8 mouse cellular contexts compared by ENCODE assay signal in genomic region chr1:85735463-85736123, GRCm38 (mm10). TPM values are rescaled to one million over a fixed set of nuclear protein-coding genes. Genes with fewer than 3 reads are reported as not detected.
DNase-seq lines count a peak whose midpoint lies in the region; ATAC-seq and TF ChIP-seq lines count a peak whose summit lies in the region.

No protein-coding gene starts in this region.

- TF ChIP-seq POLR2A in kidney, adult 2 months (IDR thresholded peaks at IDR 0.05; ENCODE audit: low read depth, low read length): no peak

- H3K4me1 ChIP-seq in kidney, adult 2 months (ENCODE audit: control insufficient read depth, insufficient read depth, low read length): no peaks in the 10 kb centered on the region
- no peaks in the 10 kb centered on the region for H3K4me1 ChIP-seq in stomach, embryonic 16.5 days (ENCODE audit: control insufficient read depth, insufficient read depth, low read length)

- H3K27me3 ChIP-seq in kidney, adult 2 months (replicated peaks; ENCODE audit: control insufficient read depth, insufficient read depth, low read length): no peaks in the 10 kb centered on the region
- no peaks in the 10 kb centered on the region for H3K27me3 ChIP-seq in stomach, embryonic 16.5 days (ENCODE audit: control insufficient read depth, insufficient read depth, low read length)

- ATAC-seq in granulocyte monocyte progenitor cell, adult 5-6 weeks (replicated peaks; ENCODE audit: poor library complexity, severe bottlenecking): peak; percentile 66
- 0 out of 2 replicates have a peak, but pooled peaks have one; percentile 40 for ATAC-seq in stomach, embryonic 16.5 days (ENCODE audit: insufficient read depth, low FRiP score)

- H3K27ac ChIP-seq in kidney, adult 2 months (ENCODE audit: insufficient read depth, low read depth, low read length): peak overlapping the region; percentile 18; the same call in 1 of the 2 replicates
- no peak overlapping the region; the same call in 1 of the 2 replicates for H3K27ac ChIP-seq in stomach, embryonic 16.5 days (ENCODE audit: low read length)

- H3K4me2 ChIP-seq in stomach, embryonic 16.5 days (ENCODE audit: low read depth, low read length): no peak overlapping the region

- no peaks in the 10 kb centered on the region for H3K36me3 ChIP-seq in kidney, adult 2 months (ENCODE audit: control insufficient read depth, insufficient read depth, low read length)
- H3K36me3 ChIP-seq in stomach, embryonic 16.5 days (ENCODE audit: control insufficient read depth, insufficient read depth, low read length): no peaks in the 10 kb centered on the region

- DNase-seq in 416B (ENCODE audit: low read depth) (peak; percentile 97), MN1 (ENCODE audit: low spot score) (peak; percentile 70)
- DNase-seq in kidney, adult 2 months: peak; percentile 47
- peak; percentile 35 for DNase-seq in lung, postnatal 14 days
- DNase-seq in left cerebral cortex, adult 8-10 months (ENCODE audit: low spot score in 2 of 2): no peak
- no peak for DNase-seq in ovary, postnatal 14 days (ENCODE audit: low spot score)

- WGBS in kidney, adult 2 months: 65% methylated on average over 13 of the region's 13 CpGs
- WGBS in stomach, embryonic 16.5 days: 61% methylated on average over 13 of the region's 13 CpGs

- no peak for TF ChIP-seq CTCF in kidney, adult 2 months (conservative IDR thresholded peaks at IDR 0.05; ENCODE audit: insufficient read depth, insufficient read length, low read depth, low read length)

- peak overlapping the region; percentile 12; the same call in 1 of the 2 replicates for H3K4me3 ChIP-seq in kidney, adult 2 months (ENCODE audit: insufficient read depth, low read depth, low read length)
- peak overlapping the region; percentile 40 for H3K4me3 ChIP-seq in stomach, embryonic 16.5 days (replicated peaks; ENCODE audit: low read length)

- no peaks in the 10 kb centered on the region for H3K9me3 ChIP-seq in stomach, embryonic 16.5 days (replicated peaks; ENCODE audit: control insufficient read depth, low read length)

- no peak overlapping the region for H3K9ac ChIP-seq in stomach, embryonic 16.5 days (ENCODE audit: low read length)

RNA-seq across cellular contexts. Expression of gene A630001G21Rik, which starts 42.9 kb away (rescaled TPM):
- 105 and 129 TPM in 2 replicates for total RNA-seq in granulocyte monocyte progenitor cell, adult 5-6 weeks (2014; fragmentation: Nextera tagmentation)
- 77.1 and 79.8 TPM in 2 replicates for total RNA-seq in granulocyte monocyte progenitor cell, adult 5-6 weeks (2017)
- 1.2 and 2.5 TPM in 2 replicates for polyA plus RNA-seq in kidney, adult 2 months (2012; rRNA removed)
- polyA plus RNA-seq in stomach, embryonic 16.5 days (2015; fragmentation: Nextera tagmentation; extraction: Ambion mirVana): 1.0 and 1.3 TPM in 2 replicates
- total RNA-seq in left cerebral cortex, adult 8-10 months (2022): 1 to 10 TPM in 2 of 4 experiments, under 1 TPM in 2; 0.72 to 1.2 (median 0.97) TPM

RNA-seq across cellular contexts. Expression of gene Cab39, which starts 57.6 kb away (rescaled TPM):
- 76.6 and 78.8 TPM in 2 replicates for total RNA-seq in granulocyte monocyte progenitor cell, adult 5-6 weeks (2014; fragmentation: Nextera tagmentation)
- total RNA-seq in granulocyte monocyte progenitor cell, adult 5-6 weeks (2017): 124 and 141 TPM in 2 replicates
- 38.1 and 41.8 TPM in 2 replicates for polyA plus RNA-seq in kidney, adult 2 months (2012; rRNA removed)
- polyA plus RNA-seq in stomach, embryonic 16.5 days (2015; fragmentation: Nextera tagmentation; extraction: Ambion mirVana): 23.8 and 25.4 TPM in 2 replicates
- total RNA-seq in left cerebral cortex, adult 8-10 months (2022): 100 to 1,000 TPM; 141 to 160 (median 148) TPM

Comparison
In these comparisons a context has a peak if more than half of its experiments do, and no peak if none do; other contexts are left out.
1. DNase-seq: peak in 416B (single experiment), MN1 (single experiment), kidney, adult 2 months (single experiment) and lung, postnatal 14 days (single experiment); none in left cerebral cortex, adult 8-10 months (0 of 2) and ovary, postnatal 14 days (single experiment).
2. RNA of gene A630001G21Rik, which starts 42.9 kb away (total RNA-seq): 77.1 to 129 TPM in granulocyte monocyte progenitor cell, adult 5-6 weeks; 0.72 to 1.2 TPM in left cerebral cortex, adult 8-10 months; every median in the first group is over 10 times any median in the second.